ENCODE assay signal across 27 mouse cellular contexts in genomic region chr3:51776018-51776611, GRCm38 (mm10).
"Had no signal": no experiment of that assay in that cellular context is flagged by ENCODE, and none has a peak within 500 bp of the region (broad histone marks: within the 10 kb centered on the region; RNA-seq: fewer than 3 reads in every experiment).

No protein-coding gene starts in this region.

- H3K9ac ChIP-seq: forebrain, postnatal 0 days; heart, embryonic 13.5 days; heart, embryonic 15.5 days; hindbrain, embryonic 12.5 days; hindbrain, embryonic 14.5 days; intestine, embryonic 15.5 days; limb, embryonic 12.5 days had no signal

- H3K27me3 ChIP-seq: heart, embryonic 13.5 days; heart, embryonic 15.5 days; hindbrain, embryonic 12.5 days; intestine, embryonic 15.5 days; limb, embryonic 12.5 days had no signal

- ATAC-seq: forebrain, postnatal 0 days; hindbrain, embryonic 16.5 days; inflammation-experienced regulatory T-cells, adult 6 months; intestine, embryonic 15.5 days; intestine, postnatal 0 days had no signal

- H3K9me3 ChIP-seq: heart, embryonic 13.5 days; heart, embryonic 15.5 days; hindbrain, embryonic 10.5 days; intestine, embryonic 15.5 days; limb, embryonic 10.5 days had no signal

- H3K36me3 ChIP-seq: heart, embryonic 13.5 days; heart, embryonic 15.5 days; hindbrain, embryonic 10.5 days; hindbrain, embryonic 12.5 days; intestine, embryonic 15.5 days; limb, embryonic 10.5 days; limb, embryonic 12.5 days had no signal

- H3K4me2 ChIP-seq: heart, embryonic 11.5 days; heart, embryonic 13.5 days; heart, embryonic 15.5 days; hindbrain, embryonic 12.5 days; hindbrain, embryonic 14.5 days; intestine, embryonic 15.5 days; limb, embryonic 12.5 days; liver, embryonic 11.5 days had no signal

- H3K4me3 ChIP-seq: heart, embryonic 13.5 days; heart, embryonic 15.5 days; hindbrain, embryonic 10.5 days; hindbrain, embryonic 12.5 days; intestine, embryonic 15.5 days; layer of hippocampus, adult 2 months; left cerebral cortex, adult 2 months; limb, embryonic 10.5 days; limb, embryonic 12.5 days had no signal

- DNase-seq: forebrain, postnatal 0 days; gastrocnemius, postnatal 14 days; gastrocnemius, postnatal 36 days; heart, adult 18-20 months; heart, postnatal 14 days; heart, postnatal 36 days; kidney, adult 18-20 months; kidney, adult 8-10 months; kidney, postnatal 10 days; kidney, postnatal 25 days; kidney, postnatal 4 days; liver had no signal

- H3K27ac ChIP-seq: heart, embryonic 13.5 days; heart, embryonic 15.5 days; hindbrain, embryonic 10.5 days; hindbrain, embryonic 12.5 days; hindbrain, embryonic 14.5 days; intestine, embryonic 15.5 days; layer of hippocampus, adult 2 months; left cerebral cortex, adult 2 months; limb, embryonic 10.5 days; limb, embryonic 12.5 days had no signal
